Mouse (Mus musculus) limb, embryonic 14.5 days (tissue): ENCODE data around the gene Ccdc122. TPM values are rescaled to one million over a fixed set of nuclear protein-coding genes. Genes with fewer than 3 reads are reported as not detected.

Experiments used
- ATAC-seq: fragments of 200-750 bp; cut with Nextera tagmentation; 2 replicates; pipeline ENCODE4 v1.8.0; 2017; ENCODE audit warnings: low read depth, moderate number of reproducible peaks, moderate TSS enrichment; ENCODE audit not compliant: low FRiP score
- DNase-seq: peaks from one replicate; pipeline ENCODE4 v3.0.0-alpha.2; 2015; ENCODE audit warnings: low spot score
- H3K27ac ChIP-seq: fragments of 300-500 bp; sonication (generic); replicated peaks from 2 replicates; pipeline ENCODE4 v1.5.1; 2014; ENCODE audit warnings: low read depth, mild to moderate bottlenecking, low read length, moderate library complexity, mixed read lengths
- H3K27me3 ChIP-seq: fragments of 300-500 bp; sonication (generic); 2 replicates; pipeline ENCODE4 v1.6.1; 2014; ENCODE audit warnings: low read length, mixed read lengths; ENCODE audit not compliant: control insufficient read depth, insufficient read depth
- H3K36me3 ChIP-seq: fragments of 300-500 bp; sonication (generic); 2 replicates; pipeline ENCODE4 v1.6.1; 2014; ENCODE audit warnings: mild to moderate bottlenecking, low read length, moderate library complexity, mixed read lengths; ENCODE audit not compliant: control insufficient read depth, insufficient read depth
- H3K4me1 ChIP-seq: fragments of 300-500 bp; sonication (generic); 2 replicates; pipeline ENCODE4 v1.6.1; 2014; ENCODE audit warnings: antibody characterized with exemption, low read length, mixed read lengths; ENCODE audit not compliant: control insufficient read depth, insufficient read depth
- H3K4me2 ChIP-seq: fragments of 300-500 bp; sonication (generic); replicated peaks from 2 replicates; pipeline ENCODE4 v1.6.1; 2014; ENCODE audit warnings: low read depth, mild to moderate bottlenecking, low read length, moderate library complexity; ENCODE audit not compliant: severe bottlenecking
- H3K4me3 ChIP-seq: fragments of 300-500 bp; sonication (generic); replicated peaks from 2 replicates; pipeline ENCODE4 v1.5.1; 2014; ENCODE audit warnings: low read length
- H3K9ac ChIP-seq: fragments of 300-500 bp; sonication (generic); 2 replicates; pipeline ENCODE4 v1.6.1; 2014; ENCODE audit warnings: mild to moderate bottlenecking, low read depth, low read length, moderate library complexity; ENCODE audit not compliant: severe bottlenecking
- H3K9me3 ChIP-seq: fragments of 300-500 bp; sonication (generic); 2 replicates; pipeline ENCODE4 v1.6.1; 2016; ENCODE audit warnings: low read length; ENCODE audit not compliant: control insufficient read depth
- POLR2A ChIP-seq: fragments of 200-500 bp; IDR thresholded peaks from 2 replicates; pipeline ENCODE4 v1.8.0; 2012; ENCODE audit warnings: inconsistent platforms, mild to moderate bottlenecking, moderate library complexity, borderline replicate concordance; ENCODE audit not compliant: insufficient read depth, insufficient read length; ENCODE audit errors: extremely low read depth
- WGBS: fragments of 180-500 bp; shearing (Covaris S2); extraction: QIAGEN DNeasy Blood & Tissue Kit; methylation state at CpG from one replicate; pipeline ENCODE4 v1.1.7; 2014; 5-methylcytosine and 5-hydroxymethylcytosine counted together
- polyA plus RNA-seq, 2 experiments: library from polyadenylated mRNA; depleted of rRNA in 1 of 2; stranded (reverse) in 1 of 2; unstranded in 1 of 2; fragments of >200 nt; fragmentation: Nextera tagmentation in 1 of 2; extraction: Ambion mirVana in 1 of 2; gene quantifications; 2 replicates each; pipeline versions ENCODE4 v1.2.1 to v1.2.3; 2012 to 2014

Ccdc122 gene
- polyA plus RNA-seq, 2 experiments: 2.9 to 5.2 TPM

DNA sequence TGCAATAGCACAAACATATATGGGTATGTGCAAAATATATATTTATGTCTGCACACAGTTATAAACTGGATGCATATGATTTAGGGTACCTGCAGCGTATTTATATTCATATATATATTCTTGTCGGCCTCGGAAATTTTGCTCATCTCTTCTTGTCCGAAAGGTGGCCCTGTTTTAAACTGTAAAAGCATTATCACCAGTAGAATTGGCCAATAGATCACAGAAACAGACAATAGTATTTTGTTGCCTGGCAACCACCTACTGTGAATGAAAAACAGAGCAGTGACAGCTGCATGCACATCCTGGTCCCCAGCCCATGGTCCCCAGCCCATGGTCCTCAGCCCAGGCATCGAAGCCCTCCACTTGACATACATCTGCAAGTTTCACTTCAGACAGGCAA, 122.8 kb downstream of the Ccdc122 start:
- WGBS: 74% methylated on average over 5 of the region's 5 CpGs
- Histone ChIP-seq H3K4me3 (no peak overlapping the region), H3K9me3 (no peaks in the 10 kb centered on the region), H3K36me3 (no peaks in the 10 kb centered on the region), H3K4me2 (no peak overlapping the region), H3K27ac (no peak overlapping the region), H3K9ac (no peak overlapping the region), H3K27me3 (no peaks in the 10 kb centered on the region), H3K4me1 (peaks cover 3% of the 10 kb centered on the region; the same call in 1 of the 2 replicates)
- no peak for DNase-seq
- TF ChIP-seq POLR2A: no peak
- ATAC-seq: no peak

Other genes with a start within 250 kb of the Ccdc122 start
- 14.1 and 14.6 TPM in 2 replicates for gene Lacc1, start 132 bp downstream of the Ccdc122 start, polyA plus RNA-seq (2012; rRNA removed)
- gene Lacc1, start 132 bp downstream of the Ccdc122 start, polyA plus RNA-seq (2014; fragmentation: Nextera tagmentation; extraction: Ambion mirVana): 8.3 and 11.0 TPM in 2 replicates
- gene Enox1, start 120.0 kb downstream of the Ccdc122 start, polyA plus RNA-seq (2012; rRNA removed): 13.1 and 13.5 TPM in 2 replicates
- 15.6 and 15.7 TPM in 2 replicates for gene Enox1, start 120.0 kb downstream of the Ccdc122 start, polyA plus RNA-seq (2014; fragmentation: Nextera tagmentation; extraction: Ambion mirVana)